Mouse (Mus musculus) frontal cortex, postnatal 36 days (tissue): ENCODE measurements at regions not wholly inside any gene's neighbourhood (a gene's known extent, or its start where the extent isn't known, plus 50 kb on each side); places are given as distances from the start of the nearest gene placed in this dataset.

Experiments
- DNase-seq, 2 experiments: peaks; one replicate each; pipeline ENCODE4 v3.0.0; 2022; ENCODE audit warnings: low spot score in 2 of 2

- DNase-seq = no peak
These were observed 586.1 kb upstream of the Impad1 start for GRCm38 (mm10) chr4:5379215-5379614.

GRCm38 (mm10) chr4:5358274-5358673 is 565.1 kb upstream of the Impad1 start:
- DNase-seq = no peak

GRCm38 (mm10) chr4:5346226-5346625 is 553.1 kb upstream of the Impad1 start:
- DNase-seq = no peak

GRCm38 (mm10) chr4:5344739-5345138 is 551.6 kb upstream of the Impad1 start:
- no peak for DNase-seq

- no peak for DNase-seq
These were observed 551.2 kb upstream of the Impad1 start for GRCm38 (mm10) chr4:5344311-5344710.

GRCm38 (mm10) chr4:5337158-5337896 is 544.2 kb upstream of the Impad1 start:
- DNase-seq = no peak

- DNase-seq = peak; percentile 5 to 17
These were observed 541.9 kb upstream of the Impad1 start for GRCm38 (mm10) chr4:5335030-5335429.

- DNase-seq = no peak
These were observed 535.5 kb upstream of the Impad1 start for GRCm38 (mm10) chr4:5328497-5329194.

GRCm38 (mm10) chr4:5327171-5327661 is 534.1 kb upstream of the Impad1 start:
- peak; percentile 30 to 40 for DNase-seq

- DNase-seq = no peak
These were observed 508.3 kb upstream of the Impad1 start for GRCm38 (mm10) chr4:5301461-5301860.

- no peak for DNase-seq
These were observed 507.9 kb upstream of the Impad1 start for GRCm38 (mm10) chr4:5301017-5301416.

GRCm38 (mm10) chr4:5299208-5299607 is 506.1 kb upstream of the Impad1 start:
- no peak for DNase-seq

GRCm38 (mm10) chr4:5294030-5294429 is 500.9 kb upstream of the Impad1 start:
- DNase-seq = no peak

GRCm38 (mm10) chr4:5276113-5276512 is 483.0 kb upstream of the Impad1 start:
- DNase-seq = no peak
